Mouse (Mus musculus): Measurements from ENCODE around the gene Sh2d6.

- TF ChIP-seq CTCF (IDR thresholded peaks at IDR 0.05; ENCODE audit: low read depth, low read length) (no peak), POLR2A (IDR thresholded peaks at IDR 0.05; ENCODE audit: borderline replicate concordance, low read depth, low read length) (no peak)
Observed at GRCm38 (mm10) chr6:72537998-72538500, 16.5 kb upstream of the Sh2d6 start.

All from bone marrow macrophage, adult 2 months (primary cell).